8 mouse cellular contexts compared by ENCODE assay signal in genomic region chr10:60279290-60279940, GRCm38 (mm10). TPM values are rescaled to one million over a fixed set of nuclear protein-coding genes. Genes with fewer than 3 reads are reported as not detected.
A peak's percentile ranks its signal among the peaks of the same experiment; 100 is the strongest.
DNase-seq lines count a peak whose midpoint lies in the region; ATAC-seq and TF ChIP-seq lines count a peak whose summit lies in the region.

No protein-coding gene starts in this region.

- H3K27ac ChIP-seq in kidney, embryonic 14.5 days (ENCODE audit: low read depth, low read length): no peak overlapping the region
- peak overlapping the region; percentile 65 for H3K27ac ChIP-seq in bone marrow, adult 2 months (ENCODE audit: control insufficient read depth, insufficient read depth, low read depth, low read length, poor library complexity)
- peak overlapping the region; percentile 12 for H3K27ac ChIP-seq in heart, postnatal 0 days (ENCODE audit: low read depth)
- no peak overlapping the region for H3K27ac ChIP-seq in midbrain, embryonic 14.5 days (replicated peaks; ENCODE audit: low read depth, low read length)

- 82% methylated on average over 8 of the region's 8 CpGs for WGBS in kidney, embryonic 14.5 days
- WGBS in bone marrow, adult 2 months: 61% methylated on average over 8 of the region's 8 CpGs
- 58% methylated on average over 8 of the region's 8 CpGs for WGBS in heart, postnatal 0 days
- WGBS in midbrain, embryonic 14.5 days: 73% methylated on average over 8 of the region's 8 CpGs

- H3K4me3 ChIP-seq in kidney, embryonic 14.5 days (ENCODE audit: low read length): no peak overlapping the region
- peak overlapping the region; percentile 61 for H3K4me3 ChIP-seq in bone marrow, adult 2 months (replicated peaks; ENCODE audit: control insufficient read depth, low read depth, low read length)
- H3K4me3 ChIP-seq in heart, postnatal 0 days (ENCODE audit: low read depth, low read length): peak overlapping the region; percentile 89
- peak overlapping the region; percentile 49; the same call in 1 of the 2 replicates for H3K4me3 ChIP-seq in midbrain, embryonic 14.5 days (replicated peaks; ENCODE audit: low read depth, low read length)

- H3K4me1 ChIP-seq in kidney, embryonic 14.5 days (ENCODE audit: control insufficient read depth, insufficient read depth, low read length): peaks cover 21% of the 10 kb centered on the region
- H3K4me1 ChIP-seq in bone marrow, adult 2 months (ENCODE audit: control insufficient read depth, insufficient read depth, low read length): peaks cover 14% of the 10 kb centered on the region
- peaks cover 66% of the 10 kb centered on the region for H3K4me1 ChIP-seq in heart, postnatal 0 days (ENCODE audit: control insufficient read depth, insufficient read depth)
- H3K4me1 ChIP-seq in midbrain, embryonic 14.5 days (ENCODE audit: control insufficient read depth, insufficient read depth, low read length): peaks cover 60% of the 10 kb centered on the region

- intact Hi-C loops in left cerebral cortex, postnatal 36 days (cut with DNase I): no loop called here

- no peak for TF ChIP-seq EP300 in heart, postnatal 0 days (IDR thresholded peaks at IDR 0.05; ENCODE audit: low read depth)

- no peak for ATAC-seq in kidney, embryonic 14.5 days (ENCODE audit: low FRiP score, low TSS enrichment)
- ATAC-seq in heart, postnatal 0 days (ENCODE audit: insufficient read depth, low read depth): no peak
- no peak for ATAC-seq in midbrain, embryonic 14.5 days (ENCODE audit: low FRiP score, low TSS enrichment)

- H3K4me2 ChIP-seq in kidney, embryonic 14.5 days (replicated peaks; ENCODE audit: low read depth, low read length): no peak overlapping the region
- H3K4me2 ChIP-seq in heart, postnatal 0 days (ENCODE audit: low read depth, low read length): peak overlapping the region; percentile 90
- peak overlapping the region; percentile 89 for H3K4me2 ChIP-seq in midbrain, embryonic 14.5 days (ENCODE audit: low read length)

- no peaks in the 10 kb centered on the region for H3K9me3 ChIP-seq in kidney, embryonic 14.5 days (ENCODE audit: control insufficient read depth, low read length)
- no peaks in the 10 kb centered on the region for H3K9me3 ChIP-seq in heart, postnatal 0 days (replicated peaks; ENCODE audit: control insufficient read depth, low read length)
- H3K9me3 ChIP-seq in midbrain, embryonic 14.5 days (ENCODE audit: control insufficient read depth, low read length): no peaks in the 10 kb centered on the region

- H3K9ac ChIP-seq in kidney, embryonic 14.5 days (ENCODE audit: low read depth, low read length): no peak overlapping the region
- H3K9ac ChIP-seq in heart, postnatal 0 days (replicated peaks; ENCODE audit: low read depth, low read length): no peak overlapping the region; the same call in 1 of the 2 replicates
- peak overlapping the region; percentile 23; the same call in 1 of the 2 replicates for H3K9ac ChIP-seq in midbrain, embryonic 14.5 days (replicated peaks; ENCODE audit: low read length)

- DNase-seq in kidney, adult 11 months: peak; percentile 20
- no peak for DNase-seq in heart, postnatal 0 days (ENCODE audit: low spot score)
- DNase-seq in midbrain, embryonic 14.5 days: no peak
- DNase-seq in embryo, embryonic 11 days: no peak
- DNase-seq in left cerebral cortex, postnatal 36 days (ENCODE audit: low spot score in 2 of 2): no peak
- no peak for DNase-seq in gastrocnemius, postnatal 4 days (ENCODE audit: low spot score in 2 of 2)

- TF ChIP-seq CTCF in bone marrow, adult 2 months (IDR thresholded peaks at IDR 0.05; ENCODE audit: control insufficient read depth, insufficient read depth, low read length): no peak
- no peak for TF ChIP-seq CTCF in heart, postnatal 0 days (IDR thresholded peaks at IDR 0.05; ENCODE audit: low read depth)

- H3K36me3 ChIP-seq in kidney, embryonic 14.5 days (ENCODE audit: control insufficient read depth, insufficient read depth, low read length): 0 out of 2 replicates have a peak, but pooled peaks cover 3% of the 10 kb centered on the region
- H3K36me3 ChIP-seq in heart, postnatal 0 days (replicated peaks; ENCODE audit: control insufficient read depth, insufficient read depth, low read length): 0 out of 2 replicates have a peak, but pooled peaks cover 4% of the 10 kb centered on the region
- no peaks in the 10 kb centered on the region for H3K36me3 ChIP-seq in midbrain, embryonic 14.5 days (ENCODE audit: control insufficient read depth, insufficient read depth, low read length)

- H3K27me3 ChIP-seq in kidney, embryonic 14.5 days (ENCODE audit: control insufficient read depth, insufficient read depth, low read length): no peaks in the 10 kb centered on the region
- H3K27me3 ChIP-seq in heart, postnatal 0 days (ENCODE audit: control insufficient read depth, insufficient read depth, low read length): no peaks in the 10 kb centered on the region
- H3K27me3 ChIP-seq in midbrain, embryonic 14.5 days (ENCODE audit: control insufficient read depth, insufficient read depth, low read length): no peaks in the 10 kb centered on the region

- TF ChIP-seq POLR2A in bone marrow, adult 2 months (IDR thresholded peaks at IDR 0.05; ENCODE audit: borderline replicate concordance, control insufficient read depth, low read depth, low read length): 0 out of 2 replicates have a peak, but pooled peaks have one; percentile 9

RNA-seq across cellular contexts. Expression of gene Psap, which starts 2.0 kb away (rescaled TPM):
- polyA plus RNA-seq in kidney, embryonic 14.5 days (2014; fragmentation: Nextera tagmentation; extraction: Ambion mirVana): 69.5 and 122 TPM in 2 replicates
- 271 and 453 TPM in 2 replicates for polyA plus RNA-seq in bone marrow, adult 2 months (2011; ENCODE audit: insufficient read depth, insufficient read length, low replicate concordance, missing spikeins)
- total RNA-seq in heart, postnatal 0 days (2014; rRNA removed; ENCODE audit: low replicate concordance): 464 and 479 TPM in 2 replicates
- 135 and 139 TPM in 2 replicates for polyA plus RNA-seq in heart, postnatal 0 days (2015; fragmentation: Nextera tagmentation; extraction: Ambion mirVana)
- polyA plus RNA-seq in midbrain, embryonic 14.5 days (2014; fragmentation: Nextera tagmentation; extraction: Ambion mirVana): 129 and 260 TPM in 2 replicates
- total RNA-seq in left cerebral cortex, postnatal 36 days (2021): 1,000 to 10,000 TPM; 1,489 to 1,662 TPM
- total RNA-seq in gastrocnemius, postnatal 4 days (2021): 100 to 1,000 TPM; 457 to 468 TPM

Comparison
In these comparisons a context has a peak if more than half of its experiments do, and no peak if none do; other contexts are left out.
1. H3K27ac ChIP-seq: peak in bone marrow, adult 2 months (single experiment) and heart, postnatal 0 days (single experiment); none in kidney, embryonic 14.5 days (single experiment) and midbrain, embryonic 14.5 days (single experiment).